Mouse (Mus musculus): ENCODE measurements around the gene Mettl1.

DNA sequence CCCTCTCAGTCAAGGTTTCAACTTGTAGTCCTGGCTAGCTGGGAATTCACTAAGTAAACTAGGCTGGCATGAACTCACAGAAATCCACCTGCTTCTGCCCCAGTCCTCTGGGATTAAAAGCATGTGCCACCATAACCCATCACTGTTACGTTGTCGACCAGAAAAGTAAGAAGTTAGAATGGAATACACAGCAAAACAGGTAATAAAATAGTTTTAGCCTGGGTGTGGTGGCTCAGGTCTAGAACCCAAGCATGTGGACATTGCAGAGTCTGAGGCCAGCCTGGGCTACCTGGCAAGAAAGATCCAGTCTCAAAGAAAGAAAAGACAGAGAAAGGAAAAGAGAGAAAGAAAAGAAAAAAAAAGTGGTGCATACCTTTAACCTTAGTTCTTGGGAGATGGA lies 20.3 kb downstream of the Mettl1 start:
- TF ChIP-seq USF1 (IDR thresholded peaks at IDR 0.05; ENCODE audit: low read depth) (no peak), MAX (IDR thresholded peaks at IDR 0.05) (no peak), CTCF (IDR thresholded peaks at IDR 0.05; ENCODE audit: control insufficient read depth, insufficient read depth, insufficient read length) (no peak), CEBPB (IDR thresholded peaks at IDR 0.05; ENCODE audit: low read depth) (no peak), MYOG (IDR thresholded peaks at IDR 0.05; ENCODE audit: control insufficient read depth, extremely low read depth, insufficient read length) (no peak), MYOD1 (IDR thresholded peaks at IDR 0.05; ENCODE audit: control insufficient read depth, insufficient read length, low read depth) (no peak)
